Mouse (Mus musculus) stomach, postnatal 0 days (tissue): ENCODE measurements around the gene Dnm3.

Source experiments
- CTCF ChIP-seq: IDR thresholded peaks from 2 replicates; pipeline ENCODE4 v1.5.1; 2016; ENCODE audit warnings: antibody characterized with exemption, low read depth, mild to moderate bottlenecking, moderate library complexity
- EP300 ChIP-seq: optimal IDR thresholded peaks from 2 replicates; pipeline ENCODE3; 2016; ENCODE audit warnings: antibody characterized with exemption

GRCm38 (mm10) chr1:162008208-162008607, 469.6 kb downstream of the Dnm3 start:
- TF ChIP-seq CTCF (no peak), EP300 (no peak)
